Mouse (Mus musculus): ENCODE results near the gene Dand5.

The Dand5 gene

GRCm38 (mm10) chr8:84771000-84771687 is 51.5 kb downstream of the Dand5 start:
- no peak for DNase-seq (ENCODE audit: inconsistent age in 2 of 2, low spot score in 1 of 2)

GRCm38 (mm10) chr8:84770100-84770953 is 52.3 kb downstream of the Dand5 start:
- no peak for DNase-seq (ENCODE audit: inconsistent age in 2 of 2, low spot score in 1 of 2)

- DNase-seq (ENCODE audit: inconsistent age in 2 of 2, low spot score in 1 of 2) = no peak
These were observed 53.3 kb downstream of the Dand5 start for GRCm38 (mm10) chr8:84769324-84769723.

DNA sequence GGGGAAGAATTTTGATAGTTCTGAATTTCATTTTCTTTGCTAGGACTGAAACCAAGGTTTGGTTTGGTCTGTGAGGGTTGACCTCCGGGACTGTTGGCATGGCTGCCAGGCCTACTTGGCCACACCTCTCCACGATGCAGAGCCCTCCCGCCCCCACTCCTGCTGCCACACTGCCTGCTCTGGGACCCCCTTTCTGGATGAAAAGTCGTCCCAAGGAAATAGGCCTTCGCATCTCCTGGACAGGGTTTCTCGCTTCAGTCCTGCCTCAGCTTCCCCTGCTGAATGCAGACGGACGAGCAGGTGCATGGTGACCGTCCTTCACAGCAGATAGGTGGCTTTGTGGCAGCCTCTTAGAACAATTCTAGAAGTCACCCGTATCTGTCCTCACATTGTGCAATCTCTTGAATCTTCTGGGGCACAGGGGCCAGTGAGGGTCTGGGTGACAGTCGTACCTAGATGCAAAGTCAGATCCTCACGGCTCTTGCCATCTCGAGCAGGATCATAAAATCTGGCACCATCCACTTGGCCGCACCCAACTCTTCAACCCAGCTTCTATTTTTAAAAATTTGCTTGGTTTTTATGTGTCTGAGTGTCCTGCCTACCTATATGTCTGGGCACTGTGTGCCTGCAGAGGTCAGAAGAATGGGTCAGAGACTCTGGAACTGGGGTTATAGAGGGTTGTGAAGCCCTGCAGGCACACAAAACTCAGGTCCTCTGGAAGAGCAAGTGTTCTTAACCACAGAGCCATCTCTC is 54.1 kb downstream of the Dand5 start:
- no peak for DNase-seq (ENCODE audit: inconsistent age in 2 of 2, low spot score in 1 of 2)

DNA sequence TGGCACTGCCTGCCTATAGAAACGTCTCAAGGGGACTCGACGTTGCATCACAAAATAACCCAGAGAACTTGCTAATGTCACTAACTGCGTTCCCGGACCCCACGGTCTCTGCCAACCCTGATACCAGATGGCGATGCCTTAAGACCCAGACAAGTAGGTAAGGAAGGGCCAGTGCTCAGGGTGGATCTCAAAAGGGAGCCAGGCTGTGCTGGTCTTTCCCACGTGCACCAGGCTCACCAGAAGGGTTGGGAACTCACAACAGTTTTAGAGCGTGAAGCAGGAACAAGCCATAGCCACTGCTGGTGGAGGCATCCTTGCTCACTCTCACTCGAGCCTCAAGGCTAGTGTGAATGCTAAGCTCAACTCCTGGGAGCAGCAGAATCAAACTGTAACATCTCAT is 55.4 kb downstream of the Dand5 start:
- DNase-seq (ENCODE audit: inconsistent age in 2 of 2, low spot score in 1 of 2) = no peak

DNA sequence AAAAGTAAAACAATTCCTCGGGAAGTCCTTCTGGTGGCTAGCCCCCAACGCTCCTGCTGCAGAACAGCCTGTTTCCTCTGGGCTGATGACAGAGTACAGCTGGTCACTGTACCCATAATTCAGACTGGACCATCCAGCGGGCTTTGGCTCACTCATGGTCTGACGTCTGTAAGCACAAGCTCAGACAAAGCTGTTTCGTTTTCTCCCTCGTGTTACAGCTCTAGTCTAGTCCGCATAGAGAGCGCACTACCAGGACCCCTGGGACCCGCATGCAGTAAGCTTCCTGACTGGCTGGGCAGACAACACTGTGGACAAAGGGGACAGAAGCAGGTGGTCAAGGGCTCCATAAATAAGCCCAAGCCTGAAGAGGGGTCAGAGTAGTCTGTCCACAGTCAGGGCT is 56.2 kb downstream of the Dand5 start:
- no peak for DNase-seq (ENCODE audit: inconsistent age in 2 of 2, low spot score in 1 of 2)

DNA sequence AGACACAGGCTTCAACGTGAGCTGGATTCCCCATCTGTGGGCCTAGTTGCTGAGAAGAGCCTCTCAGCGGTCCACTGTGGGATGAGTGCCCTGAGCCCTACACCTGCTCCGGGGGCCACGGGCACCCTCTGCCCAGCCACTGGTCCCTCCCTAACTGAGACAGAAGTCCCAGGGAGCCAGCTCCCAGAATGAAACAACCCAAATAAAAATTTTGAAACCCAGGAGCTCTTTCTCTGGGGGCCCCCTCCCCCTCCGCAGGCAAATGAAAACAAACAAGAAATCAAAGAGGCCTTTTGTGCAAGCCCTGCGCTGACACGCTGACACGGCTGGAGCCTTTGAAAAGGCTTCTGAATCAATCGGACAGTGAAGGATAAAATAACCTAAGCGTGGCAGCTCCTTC is 57.0 kb downstream of the Dand5 start:
- no peak for DNase-seq (ENCODE audit: inconsistent age in 2 of 2, low spot score in 1 of 2)
